Mouse (Mus musculus): ENCODE results near the gene Mrpl39. TPM values are rescaled to one million over a fixed set of nuclear protein-coding genes. Genes with fewer than 3 reads are reported as not detected.

Gene Mrpl39
- total and polyA plus RNA-seq, 3 experiments: 49.4 to 169 (median 62.0) TPM

DNA sequence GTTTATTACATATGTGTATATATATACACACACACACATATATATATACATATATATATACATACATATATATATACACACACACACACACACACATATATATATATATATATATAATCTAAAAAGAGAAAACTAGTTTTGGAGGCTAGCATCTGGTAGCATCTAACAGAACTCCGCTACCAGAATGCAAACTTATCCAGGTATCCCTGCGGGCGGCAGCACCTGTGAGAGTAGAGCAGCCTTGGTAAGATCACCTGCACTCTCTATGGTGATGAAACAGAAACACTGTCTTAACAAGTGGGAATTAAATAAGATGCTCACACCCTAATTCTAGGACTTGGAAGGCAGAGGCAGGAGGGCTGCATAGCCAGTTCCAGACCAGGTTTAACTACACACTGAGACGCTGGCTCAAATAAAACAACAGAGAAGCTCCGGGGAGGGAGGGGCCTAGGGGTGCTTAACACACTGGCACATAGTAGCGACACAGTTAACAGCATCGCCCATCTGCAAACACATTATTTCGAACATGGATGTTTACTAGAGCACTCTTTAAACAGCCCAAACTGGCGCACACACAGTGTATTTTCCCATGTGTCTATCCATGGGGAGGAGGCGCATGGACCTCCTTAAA lies 17.8 kb downstream of the Mrpl39 start:
- Histone ChIP-seq H3K4me1 (ENCODE audit: insufficient read depth, low read depth, low read length) (no peaks in the 10 kb centered on the region), H3K9me3 (replicated peaks) (no peaks in the 10 kb centered on the region), H3K36me3 (replicated peaks) (peaks cover 36% of the 10 kb centered on the region), H3K27me3 (ENCODE audit: insufficient read depth, low read length) (no peaks in the 10 kb centered on the region), H3K4me3 (ENCODE audit: low read depth, low read length) (no peak overlapping the region)
- DNase-seq (ENCODE audit: low spot score) (no peak), ATAC-seq (ENCODE audit: extremely low read depth, insufficient number of reproducible peaks, low FRiP score, poor library complexity, severe bottlenecking) (no peak)
- no peak for TF ChIP-seq CTCF (IDR thresholded peaks at IDR 0.05; ENCODE audit: low read depth, low read length)
- no peak for TF ChIP-seq GATA2 (IDR thresholded peaks at IDR 0.05; ENCODE audit: borderline replicate concordance, low read depth, low read length)
- TF ChIP-seq POLR2AphosphoS5 (IDR thresholded peaks at IDR 0.05; ENCODE audit: insufficient replicate concordance, low read depth, low read length): no peak
- no peak for TF ChIP-seq GATA1 (IDR thresholded peaks at IDR 0.05; ENCODE audit: borderline replicate concordance, low read length)
- no peak for TF ChIP-seq TAL1 (conservative IDR thresholded peaks at IDR 0.05; ENCODE audit: low read depth, low read length)

DNA sequence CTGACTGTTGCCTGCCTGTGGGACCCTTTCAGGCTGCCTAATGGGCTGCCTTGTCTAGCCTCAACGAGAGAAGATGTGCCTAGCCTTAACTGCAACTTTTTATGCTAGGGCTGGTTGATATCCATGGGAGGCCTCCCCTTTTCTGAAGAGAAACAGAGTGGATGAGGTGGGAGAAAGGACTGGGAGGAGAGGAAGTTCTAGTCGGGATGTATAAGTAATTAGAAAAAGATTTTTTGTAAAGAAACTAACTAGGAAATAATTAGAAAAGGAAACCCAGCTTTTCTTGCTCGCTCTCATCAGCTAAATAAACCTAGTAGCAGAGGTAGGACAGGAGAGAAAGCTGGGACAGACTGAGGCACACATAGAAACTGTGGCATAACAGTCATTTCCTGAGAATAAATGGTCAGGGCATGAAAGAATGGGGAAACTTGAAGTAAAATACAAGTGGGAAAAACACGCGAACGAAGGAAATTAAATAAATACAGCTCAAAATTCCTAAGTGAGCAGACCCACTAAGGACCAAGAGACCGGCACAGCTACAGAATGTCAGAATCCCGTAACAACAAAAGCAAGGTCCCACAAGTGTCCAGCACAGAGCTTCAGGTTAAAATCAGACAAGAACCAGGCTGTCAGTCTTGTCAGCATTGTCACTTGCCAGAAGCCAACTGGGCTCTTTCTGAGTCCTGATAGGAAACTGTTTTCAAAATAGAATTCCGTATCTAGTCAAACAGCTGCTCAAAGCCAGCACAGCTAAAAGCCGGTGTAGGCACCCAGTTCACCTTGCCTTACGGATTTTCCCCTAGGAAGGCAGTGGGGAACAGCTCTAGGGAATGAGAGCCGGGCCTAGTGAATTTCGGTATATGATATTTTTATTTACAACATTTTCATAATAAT lies 18.6 kb downstream of the Mrpl39 start:
- no peak for ATAC-seq (ENCODE audit: extremely low read depth, insufficient number of reproducible peaks, low FRiP score, poor library complexity, severe bottlenecking)

DNA sequence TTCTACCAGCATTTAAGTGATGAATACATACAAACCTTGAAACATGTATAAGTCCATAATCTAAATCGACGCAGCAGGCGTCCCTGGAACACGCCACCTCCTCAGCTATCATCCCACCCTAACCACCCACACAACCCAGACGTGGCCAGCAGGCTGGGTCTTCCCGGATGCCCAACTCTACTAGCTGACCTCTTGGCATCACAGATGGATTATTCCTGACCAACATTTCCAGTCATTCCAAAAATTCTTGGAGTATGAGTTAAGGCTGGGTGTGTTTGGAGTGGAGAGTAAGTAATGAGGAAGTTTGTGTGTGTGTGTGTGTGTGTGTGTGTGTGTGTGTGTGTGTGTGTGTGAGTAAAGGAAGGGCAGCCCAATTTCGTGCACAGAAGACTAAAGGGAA lies 19.3 kb downstream of the Mrpl39 start:
- Histone ChIP-seq H3K27me3 (ENCODE audit: insufficient read depth, low read length) (no peaks in the 10 kb centered on the region), H3K9me3 (replicated peaks) (no peaks in the 10 kb centered on the region), H3K4me1 (ENCODE audit: insufficient read depth, low read depth, low read length) (no peaks in the 10 kb centered on the region), H3K4me3 (ENCODE audit: low read depth, low read length) (no peak overlapping the region), H3K36me3 (replicated peaks) (peaks cover 21% of the 10 kb centered on the region)
- no peak for ATAC-seq (ENCODE audit: extremely low read depth, insufficient number of reproducible peaks, low FRiP score, poor library complexity, severe bottlenecking)
- DNase-seq (ENCODE audit: low spot score): no peak
- no peak for TF ChIP-seq GATA2 (IDR thresholded peaks at IDR 0.05; ENCODE audit: borderline replicate concordance, low read depth, low read length)

More for the DNA sequence above, 18.6 kb downstream of the Mrpl39 start:
- H3K4me1 ChIP-seq (ENCODE audit: insufficient read depth, low read depth, low read length): no peaks in the 10 kb centered on the region
- TF ChIP-seq TAL1 (conservative IDR thresholded peaks at IDR 0.05; ENCODE audit: low read depth, low read length) (no peak), CTCF (IDR thresholded peaks at IDR 0.05; ENCODE audit: low read depth, low read length) (no peak), GATA2 (IDR thresholded peaks at IDR 0.05; ENCODE audit: borderline replicate concordance, low read depth, low read length) (no peak), GATA1 (IDR thresholded peaks at IDR 0.05; ENCODE audit: borderline replicate concordance, low read length) (no peak)
- no peak for DNase-seq (ENCODE audit: low spot score)
- no peaks in the 10 kb centered on the region for H3K9me3 ChIP-seq (replicated peaks)
- peaks cover 29% of the 10 kb centered on the region for H3K36me3 ChIP-seq (replicated peaks)
- H3K4me3 ChIP-seq (ENCODE audit: low read depth, low read length): no peak overlapping the region
- H3K27me3 ChIP-seq (ENCODE audit: insufficient read depth, low read length): no peaks in the 10 kb centered on the region

DNA sequence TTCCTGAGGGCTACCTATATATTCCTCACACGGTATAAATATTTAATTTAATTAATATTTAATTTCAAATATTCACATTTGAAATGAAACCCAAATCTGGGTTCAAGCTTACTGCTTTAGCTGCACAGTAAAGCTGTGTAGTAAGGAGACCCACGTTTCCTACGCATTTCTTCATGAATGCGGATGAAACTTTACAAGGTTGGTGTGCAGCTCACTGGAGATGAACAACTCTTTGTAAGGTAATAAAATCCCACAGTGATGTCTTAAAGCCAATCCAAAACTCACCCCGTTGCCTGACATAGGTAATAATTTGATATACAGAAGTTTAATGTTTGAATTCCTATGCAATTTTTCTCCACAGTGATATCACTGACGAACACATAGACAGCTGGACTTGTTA lies 20.6 kb downstream of the Mrpl39 start:
- no peak for TF ChIP-seq GATA2 (IDR thresholded peaks at IDR 0.05; ENCODE audit: borderline replicate concordance, low read depth, low read length)
- no peak for TF ChIP-seq POLR2AphosphoS5 (IDR thresholded peaks at IDR 0.05; ENCODE audit: insufficient replicate concordance, low read depth, low read length)
- no peak for TF ChIP-seq TAL1 (conservative IDR thresholded peaks at IDR 0.05; ENCODE audit: low read depth, low read length)
- TF ChIP-seq GATA1 (IDR thresholded peaks at IDR 0.05; ENCODE audit: borderline replicate concordance, low read length): no peak
- TF ChIP-seq CTCF (IDR thresholded peaks at IDR 0.05; ENCODE audit: low read depth, low read length): no peak
- H3K36me3 ChIP-seq (replicated peaks): peaks cover 11% of the 10 kb centered on the region
- H3K27me3 ChIP-seq (ENCODE audit: insufficient read depth, low read length): no peaks in the 10 kb centered on the region
- no peaks in the 10 kb centered on the region for H3K4me1 ChIP-seq (ENCODE audit: insufficient read depth, low read depth, low read length)
- ATAC-seq (ENCODE audit: extremely low read depth, insufficient number of reproducible peaks, low FRiP score, poor library complexity, severe bottlenecking) (no peak), DNase-seq (ENCODE audit: low spot score) (no peak)
- H3K4me3 ChIP-seq (ENCODE audit: low read depth, low read length): no peak overlapping the region
- no peaks in the 10 kb centered on the region for H3K9me3 ChIP-seq (replicated peaks)

DNA sequence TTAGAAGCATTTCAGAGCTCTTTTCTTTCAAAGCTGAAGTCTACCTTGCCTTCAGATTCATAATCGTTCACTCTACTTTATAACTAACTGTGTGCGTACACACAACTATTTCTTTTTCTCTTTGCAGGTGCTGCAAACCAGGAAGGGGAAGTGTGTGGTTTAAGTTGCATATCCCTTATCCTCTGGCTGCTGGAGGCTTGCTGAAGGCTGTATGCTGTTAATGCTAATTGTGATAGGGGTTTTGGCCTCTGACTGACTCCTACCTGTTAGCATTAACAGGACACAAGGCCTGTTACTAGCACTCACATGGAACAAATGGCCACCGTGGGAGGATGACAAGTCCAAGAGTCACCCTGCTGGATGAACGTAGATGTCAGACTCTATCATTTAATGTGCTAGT lies 21.6 kb downstream of the Mrpl39 start:
- peaks cover 11% of the 10 kb centered on the region for H3K36me3 ChIP-seq (replicated peaks)
- H3K4me3 ChIP-seq (ENCODE audit: low read depth, low read length): no peak overlapping the region
- H3K9me3 ChIP-seq (replicated peaks): no peaks in the 10 kb centered on the region
- TF ChIP-seq GATA1 (IDR thresholded peaks at IDR 0.05; ENCODE audit: borderline replicate concordance, low read length) (no peak), TAL1 (conservative IDR thresholded peaks at IDR 0.05; ENCODE audit: low read depth, low read length) (no peak), CTCF (IDR thresholded peaks at IDR 0.05; ENCODE audit: low read depth, low read length) (no peak), GATA2 (IDR thresholded peaks at IDR 0.05; ENCODE audit: borderline replicate concordance, low read depth, low read length) (no peak), POLR2AphosphoS5 (IDR thresholded peaks at IDR 0.05; ENCODE audit: insufficient replicate concordance, low read depth, low read length) (no peak)
- ATAC-seq (ENCODE audit: extremely low read depth, insufficient number of reproducible peaks, low FRiP score, poor library complexity, severe bottlenecking) (no peak; the same call in 1 of the 2 replicates), DNase-seq (ENCODE audit: low spot score) (no peak)
- H3K4me1 ChIP-seq (ENCODE audit: insufficient read depth, low read depth, low read length): no peaks in the 10 kb centered on the region
- H3K27me3 ChIP-seq (ENCODE audit: insufficient read depth, low read length): no peaks in the 10 kb centered on the region

DNA sequence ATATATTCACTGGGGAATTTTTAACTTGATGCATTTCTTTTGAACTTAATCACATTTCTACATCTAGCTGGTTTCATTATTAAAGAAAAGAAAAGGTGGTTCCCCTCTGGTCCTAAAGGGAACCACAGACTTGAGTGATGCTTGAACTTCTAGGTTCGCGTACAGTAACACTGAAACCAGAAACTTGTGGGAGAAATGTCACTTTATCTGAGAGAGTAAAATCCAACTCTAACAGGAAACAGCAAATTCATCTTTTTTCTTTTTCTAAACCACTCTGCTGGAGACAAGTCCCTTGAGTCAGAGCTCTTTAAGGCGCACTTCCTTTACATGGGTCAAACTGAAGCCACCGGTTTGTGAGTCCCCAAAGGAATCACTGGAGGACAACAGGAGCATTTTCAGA lies 22.4 kb downstream of the Mrpl39 start:
- no peak for DNase-seq (ENCODE audit: low spot score)
- TF ChIP-seq TAL1 (conservative IDR thresholded peaks at IDR 0.05; ENCODE audit: low read depth, low read length) (no peak), CTCF (IDR thresholded peaks at IDR 0.05; ENCODE audit: low read depth, low read length) (no peak), GATA1 (IDR thresholded peaks at IDR 0.05; ENCODE audit: borderline replicate concordance, low read length) (no peak), POLR2AphosphoS5 (IDR thresholded peaks at IDR 0.05; ENCODE audit: insufficient replicate concordance, low read depth, low read length) (no peak), GATA2 (IDR thresholded peaks at IDR 0.05; ENCODE audit: borderline replicate concordance, low read depth, low read length) (no peak)
- no peaks in the 10 kb centered on the region for H3K27me3 ChIP-seq (ENCODE audit: insufficient read depth, low read length)
- H3K4me1 ChIP-seq (ENCODE audit: insufficient read depth, low read depth, low read length): no peaks in the 10 kb centered on the region
- no peak overlapping the region for H3K4me3 ChIP-seq (ENCODE audit: low read depth, low read length)
- no peaks in the 10 kb centered on the region for H3K9me3 ChIP-seq (replicated peaks)
- H3K36me3 ChIP-seq (replicated peaks): peaks cover 5% of the 10 kb centered on the region
- ATAC-seq (ENCODE audit: extremely low read depth, insufficient number of reproducible peaks, low FRiP score, poor library complexity, severe bottlenecking): no peak

All from G1E (cell line).